Mouse (Mus musculus) cerebellum, postnatal 36 days (tissue): ENCODE measurements around the gene A630089N07Rik.

Experiments
- DNase-seq, 2 experiments: peaks; one replicate each; pipeline ENCODE4 v3.0.0; 2021 to 2022; ENCODE audit warnings: mixed read lengths in 2 of 2

Gene A630089N07Rik

DNA sequence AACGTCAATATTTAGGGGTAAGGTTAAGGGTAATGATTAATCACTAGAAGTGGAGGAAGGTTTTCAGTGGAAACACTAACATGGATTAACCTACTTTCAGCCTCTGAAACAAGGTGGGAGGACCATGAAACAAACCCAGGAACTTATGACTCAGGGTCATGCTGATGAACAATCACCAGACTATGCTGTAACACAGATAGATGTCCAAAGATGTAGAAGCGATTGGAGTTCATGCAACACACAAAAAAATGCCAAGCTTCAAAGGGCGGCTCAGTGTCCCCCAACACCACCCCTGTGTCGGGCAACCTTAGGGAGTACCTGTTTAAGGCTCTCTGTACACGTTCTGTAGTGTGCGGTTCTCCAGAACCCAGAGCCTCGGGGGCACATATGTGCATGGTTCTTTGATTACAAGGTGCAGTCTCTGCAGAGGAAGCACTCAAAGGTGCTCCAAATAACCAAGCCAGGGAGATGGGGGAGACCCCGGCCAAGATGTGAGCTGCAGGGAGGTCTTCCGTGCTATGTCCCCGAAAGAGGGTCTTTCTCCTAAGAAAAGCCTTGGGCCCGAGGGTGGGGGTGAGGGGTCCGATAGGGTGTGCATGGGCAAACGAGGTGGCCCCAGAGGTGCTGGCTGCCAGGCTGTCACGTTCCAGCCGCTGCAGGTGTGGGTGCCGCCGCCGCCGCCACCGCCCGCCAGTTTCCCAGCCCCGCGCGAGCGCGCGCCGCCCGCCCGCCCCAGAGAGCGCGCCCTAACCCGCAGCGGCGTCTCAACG is 120.7 kb downstream of the A630089N07Rik start:
- DNase-seq = no peak

DNA sequence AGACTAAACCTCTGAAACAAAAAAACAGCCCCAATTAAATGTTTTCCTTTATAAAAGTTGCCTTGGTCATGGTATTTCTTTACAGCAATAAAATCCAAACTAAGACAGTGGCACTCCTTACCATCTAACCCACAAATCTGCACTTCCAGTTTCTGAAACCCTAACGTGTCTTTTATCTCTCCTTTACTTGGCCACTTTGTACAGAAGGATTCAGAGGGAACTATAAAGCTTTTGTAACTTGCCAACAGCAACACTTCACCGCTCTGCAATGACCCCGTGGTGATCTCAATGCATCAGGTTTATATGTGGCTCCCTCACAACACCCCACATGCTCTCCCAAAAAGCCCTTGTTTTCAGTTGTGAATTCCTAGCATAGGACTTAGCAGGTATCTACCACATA is 121.9 kb downstream of the A630089N07Rik start:
- no peak for DNase-seq

DNA sequence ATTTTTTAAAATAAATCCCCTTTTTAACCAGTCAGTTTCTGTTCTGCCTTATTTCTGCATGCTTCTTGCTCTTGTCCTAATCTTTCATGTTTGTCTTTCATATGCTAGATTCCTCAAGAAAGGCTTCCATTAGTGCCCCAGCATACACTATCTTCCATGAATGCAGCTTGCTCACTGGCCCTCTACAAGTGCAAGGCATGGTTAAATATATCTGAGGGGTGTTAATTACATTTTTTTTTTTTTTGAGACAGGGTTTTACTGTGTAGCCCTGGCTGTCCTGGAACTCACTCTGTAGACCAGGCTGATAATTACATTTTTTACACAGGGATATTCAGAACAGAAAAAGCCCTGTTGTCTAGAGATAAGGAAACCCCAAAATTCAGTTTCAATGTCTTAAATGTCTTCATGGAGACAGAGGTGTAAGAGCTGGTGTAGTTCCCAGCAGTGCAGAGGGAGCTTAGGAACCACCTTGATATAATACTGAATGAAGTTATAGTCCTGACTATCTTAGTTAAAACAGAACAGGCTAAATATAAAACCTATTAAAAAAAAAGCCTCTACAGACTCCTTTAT is 123.8 kb downstream of the A630089N07Rik start:
- no peak for DNase-seq

GRCm38 (mm10) chr16:97957626-97958025 is 124.6 kb downstream of the A630089N07Rik start:
- DNase-seq = no peak

DNA sequence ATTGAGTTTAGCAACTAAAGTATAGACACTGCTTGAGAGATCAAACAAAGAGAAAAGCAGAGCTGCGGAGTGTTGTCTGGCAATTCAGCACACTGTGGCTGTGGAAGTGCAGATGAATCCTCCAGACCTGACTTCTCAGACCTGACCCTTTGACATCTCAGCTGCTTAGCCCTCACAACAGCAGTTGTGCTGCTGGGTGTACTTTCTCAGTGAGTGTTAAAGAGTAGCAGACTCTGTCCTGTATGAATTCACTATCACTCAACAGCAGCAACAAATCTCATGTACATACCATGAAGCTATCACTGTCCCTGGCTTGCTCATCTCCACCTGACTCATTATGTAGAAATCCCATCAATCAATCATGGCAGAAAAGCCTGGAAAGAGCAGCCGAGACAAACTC is 126.2 kb downstream of the A630089N07Rik start:
- no peak for DNase-seq

- DNase-seq = no peak
Observed at GRCm38 (mm10) chr16:97953300-97953699, 128.9 kb downstream of the A630089N07Rik start.

DNA sequence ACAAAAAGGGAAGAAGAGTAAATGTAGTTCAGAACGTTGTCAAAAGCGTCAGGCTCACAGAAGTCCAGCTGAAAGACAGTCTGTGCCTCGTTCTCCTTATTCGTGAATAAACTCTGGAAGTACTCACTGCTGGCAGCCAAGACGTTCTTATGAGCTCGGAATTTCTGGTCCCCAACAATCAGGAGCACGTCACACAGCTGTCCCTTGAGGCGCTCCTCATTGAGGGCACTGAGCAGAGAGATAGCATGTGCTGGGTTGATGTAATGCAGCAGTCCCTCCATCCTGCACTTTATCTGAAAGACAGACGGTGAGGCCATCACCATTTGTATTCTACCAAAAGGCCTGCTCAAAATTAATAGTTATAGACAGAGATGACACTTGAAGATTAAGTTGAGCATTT is 129.4 kb downstream of the A630089N07Rik start:
- no peak for DNase-seq

DNA sequence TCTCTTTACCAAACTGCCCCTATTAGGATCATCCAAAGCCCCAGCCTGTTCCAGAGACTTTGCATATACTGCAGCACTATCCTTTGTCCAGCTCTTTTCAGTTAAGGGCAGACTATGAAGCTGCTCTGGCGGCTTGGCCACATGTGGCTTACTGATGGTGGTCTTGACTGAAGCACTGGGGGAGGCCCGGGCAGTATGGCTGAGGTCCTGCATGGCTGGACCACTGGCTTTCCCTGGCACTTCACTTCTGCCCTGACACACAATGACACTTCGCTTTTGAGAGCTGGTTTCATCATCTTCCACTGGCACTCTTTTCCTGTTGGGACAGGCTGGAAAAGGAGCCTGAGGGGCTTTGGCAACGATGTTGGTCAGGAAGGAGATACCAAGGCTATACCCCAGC is 129.9 kb downstream of the A630089N07Rik start:
- no peak for DNase-seq
